Mouse (Mus musculus): ENCODE data around the gene Rab1a. TPM values are rescaled to one million over a fixed set of nuclear protein-coding genes. Genes with fewer than 3 reads are reported as not detected.

The Rab1a gene
- total and polyA plus RNA-seq, 2 experiments from 2014 or later, result 112 to 300 TPM

DNA sequence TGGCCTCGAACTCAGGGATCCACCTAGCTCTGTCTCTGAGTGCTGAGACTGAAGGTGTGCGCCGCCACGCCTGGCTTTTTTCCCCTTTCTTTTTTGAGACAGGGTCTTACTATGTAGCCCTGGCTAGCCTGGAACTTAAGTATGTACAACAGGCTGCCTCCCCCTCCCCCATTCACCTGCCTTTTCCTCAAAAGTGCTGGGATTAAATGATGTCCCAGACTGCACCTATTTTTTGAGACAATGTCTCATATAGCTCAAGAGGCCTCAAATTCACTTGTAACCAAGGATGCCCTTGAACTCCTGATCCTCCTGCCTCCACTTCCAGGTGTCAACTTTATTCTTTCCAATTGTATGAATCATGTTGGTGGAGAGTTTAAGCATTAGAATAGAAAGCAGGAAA, 24.7 kb downstream of the Rab1a start:
- H3K4me1 ChIP-seq (ENCODE audit: insufficient read depth, low read length), result no peaks in the 10 kb centered on the region
- DNase-seq (ENCODE audit: low spot score) (no peak), ATAC-seq (ENCODE audit: low FRiP score) (no peak)
- H3K4me2 ChIP-seq (ENCODE audit: low read depth, low read length, poor library complexity, severe bottlenecking), result no peak overlapping the region
- H3K27me3 ChIP-seq (ENCODE audit: insufficient read depth, low read length), result no peaks in the 10 kb centered on the region
- peaks cover 38% of the 10 kb centered on the region for H3K36me3 ChIP-seq (ENCODE audit: insufficient read depth, low read length)
- H3K4me3 ChIP-seq (ENCODE audit: low read depth, low read length), result no peak overlapping the region
- WGBS, result 97% methylated on average over 4 of the region's 4 CpGs
- no peak overlapping the region for H3K27ac ChIP-seq (ENCODE audit: low read depth, low read length)
- H3K9me3 ChIP-seq (ENCODE audit: low read length), result no peaks in the 10 kb centered on the region
- no peak for TF ChIP-seq CTCF (IDR thresholded peaks at IDR 0.05)
- no peak overlapping the region for H3K9ac ChIP-seq (replicated peaks; ENCODE audit: low read length, poor library complexity, severe bottlenecking)

DNA sequence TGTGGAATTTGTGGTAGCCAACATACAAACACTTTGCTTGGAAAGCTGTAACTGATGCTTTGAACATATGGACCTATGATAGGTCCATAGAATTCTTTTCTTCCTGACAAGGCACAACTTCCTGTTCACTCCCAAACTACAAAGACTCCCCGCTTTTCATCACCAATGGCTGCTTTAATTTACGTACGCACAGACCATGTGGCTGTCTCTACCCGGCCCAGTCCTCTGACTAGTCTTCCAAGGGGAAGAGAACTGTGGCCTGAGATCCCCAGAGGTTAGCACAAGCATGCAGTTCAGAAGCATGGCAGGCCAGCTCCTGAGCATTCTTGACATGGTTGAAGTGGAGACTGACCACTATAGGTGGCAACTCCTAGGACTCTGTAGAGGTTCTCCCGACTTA, 27.4 kb downstream of the Rab1a start:
- H3K9ac ChIP-seq (replicated peaks; ENCODE audit: low read length, poor library complexity, severe bottlenecking), result no peak overlapping the region
- H3K27ac ChIP-seq (ENCODE audit: low read depth, low read length), result no peak overlapping the region
- H3K4me1 ChIP-seq (ENCODE audit: insufficient read depth, low read length), result no peaks in the 10 kb centered on the region
- no peaks in the 10 kb centered on the region for H3K9me3 ChIP-seq (ENCODE audit: low read length)
- DNase-seq (ENCODE audit: low spot score), result no peak
- H3K36me3 ChIP-seq (ENCODE audit: insufficient read depth, low read length), result peaks cover 30% of the 10 kb centered on the region
- TF ChIP-seq CTCF (IDR thresholded peaks at IDR 0.05), result no peak
- no peak overlapping the region for H3K4me2 ChIP-seq (ENCODE audit: low read depth, low read length, poor library complexity, severe bottlenecking)
- no peaks in the 10 kb centered on the region for H3K27me3 ChIP-seq (ENCODE audit: insufficient read depth, low read length)
- H3K4me3 ChIP-seq (ENCODE audit: low read depth, low read length), result no peak overlapping the region
- ATAC-seq (ENCODE audit: low FRiP score), result no peak
- WGBS, result 92% methylated on average over 5 of the region's 5 CpGs

DNA sequence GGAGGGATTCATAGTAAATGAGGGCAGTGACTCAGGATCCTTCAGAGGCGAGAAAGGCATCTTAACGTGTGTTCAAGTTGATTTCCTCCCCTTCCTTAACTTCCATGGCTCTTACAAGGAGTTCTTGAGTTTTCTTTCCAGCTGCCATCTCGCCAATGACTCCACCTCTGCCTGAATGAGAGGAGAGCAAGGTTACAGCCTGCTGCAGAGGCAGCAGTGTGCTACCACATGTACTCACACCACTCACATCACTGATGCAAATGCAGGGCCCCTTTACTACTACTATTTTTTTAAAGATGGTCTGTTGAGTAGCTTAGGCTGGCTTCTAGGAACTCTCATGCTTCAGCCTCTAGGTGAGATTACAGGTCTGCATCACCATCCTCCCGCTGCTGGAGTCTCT, 28.1 kb downstream of the Rab1a start:
- whole genome bisulfite sequencing, result 88% methylated on average over 4 of the region's 4 CpGs
- Histone ChIP-seq H3K36me3 (ENCODE audit: insufficient read depth, low read length) (peaks cover 29% of the 10 kb centered on the region), H3K4me2 (ENCODE audit: low read depth, low read length, poor library complexity, severe bottlenecking) (no peak overlapping the region), H3K4me1 (ENCODE audit: insufficient read depth, low read length) (no peaks in the 10 kb centered on the region), H3K4me3 (ENCODE audit: low read depth, low read length) (no peak overlapping the region), H3K27ac (ENCODE audit: low read depth, low read length) (no peak overlapping the region), H3K9ac (replicated peaks; ENCODE audit: low read length, poor library complexity, severe bottlenecking) (no peak overlapping the region), H3K27me3 (ENCODE audit: insufficient read depth, low read length) (no peaks in the 10 kb centered on the region), H3K9me3 (ENCODE audit: low read length) (no peaks in the 10 kb centered on the region)
- DNase-seq (ENCODE audit: low spot score), result no peak
- no peak for TF ChIP-seq CTCF (IDR thresholded peaks at IDR 0.05)
- ATAC-seq (ENCODE audit: low FRiP score), result no peak

DNA sequence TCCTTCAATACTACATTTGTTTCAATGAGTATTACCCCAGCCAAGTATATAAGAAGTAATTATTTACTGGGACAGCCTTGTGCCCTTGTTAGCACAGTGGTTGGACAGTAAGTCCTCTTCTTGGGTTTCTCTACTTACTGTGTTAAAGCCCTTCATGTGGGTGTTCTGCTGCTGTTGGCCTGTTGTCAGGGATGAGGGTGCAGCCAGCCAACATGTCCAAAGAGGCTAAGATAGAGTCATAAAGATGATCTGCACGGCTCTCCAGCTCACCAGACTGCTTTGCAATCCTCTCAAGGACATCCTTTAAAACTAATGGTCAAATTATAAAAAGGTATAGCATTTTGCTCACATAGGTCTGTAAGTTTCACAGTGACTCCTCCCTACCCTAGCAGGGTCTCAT, 29.1 kb downstream of the Rab1a start:
- H3K4me3 ChIP-seq (ENCODE audit: low read depth, low read length), result no peak overlapping the region
- H3K9me3 ChIP-seq (ENCODE audit: low read length), result no peaks in the 10 kb centered on the region
- peaks cover 33% of the 10 kb centered on the region for H3K36me3 ChIP-seq (ENCODE audit: insufficient read depth, low read length)
- H3K27me3 ChIP-seq (ENCODE audit: insufficient read depth, low read length), result no peaks in the 10 kb centered on the region
- no peak overlapping the region for H3K27ac ChIP-seq (ENCODE audit: low read depth, low read length)
- H3K9ac ChIP-seq (replicated peaks; ENCODE audit: low read length, poor library complexity, severe bottlenecking), result no peak overlapping the region
- ATAC-seq (ENCODE audit: low FRiP score) (no peak), DNase-seq (ENCODE audit: low spot score) (no peak)
- H3K4me2 ChIP-seq (ENCODE audit: low read depth, low read length, poor library complexity, severe bottlenecking), result no peak overlapping the region
- WGBS, result 70% methylated on average over 1 of the region's 1 CpGs
- TF ChIP-seq CTCF (IDR thresholded peaks at IDR 0.05), result no peak
- no peaks in the 10 kb centered on the region for H3K4me1 ChIP-seq (ENCODE audit: insufficient read depth, low read length)

DNA sequence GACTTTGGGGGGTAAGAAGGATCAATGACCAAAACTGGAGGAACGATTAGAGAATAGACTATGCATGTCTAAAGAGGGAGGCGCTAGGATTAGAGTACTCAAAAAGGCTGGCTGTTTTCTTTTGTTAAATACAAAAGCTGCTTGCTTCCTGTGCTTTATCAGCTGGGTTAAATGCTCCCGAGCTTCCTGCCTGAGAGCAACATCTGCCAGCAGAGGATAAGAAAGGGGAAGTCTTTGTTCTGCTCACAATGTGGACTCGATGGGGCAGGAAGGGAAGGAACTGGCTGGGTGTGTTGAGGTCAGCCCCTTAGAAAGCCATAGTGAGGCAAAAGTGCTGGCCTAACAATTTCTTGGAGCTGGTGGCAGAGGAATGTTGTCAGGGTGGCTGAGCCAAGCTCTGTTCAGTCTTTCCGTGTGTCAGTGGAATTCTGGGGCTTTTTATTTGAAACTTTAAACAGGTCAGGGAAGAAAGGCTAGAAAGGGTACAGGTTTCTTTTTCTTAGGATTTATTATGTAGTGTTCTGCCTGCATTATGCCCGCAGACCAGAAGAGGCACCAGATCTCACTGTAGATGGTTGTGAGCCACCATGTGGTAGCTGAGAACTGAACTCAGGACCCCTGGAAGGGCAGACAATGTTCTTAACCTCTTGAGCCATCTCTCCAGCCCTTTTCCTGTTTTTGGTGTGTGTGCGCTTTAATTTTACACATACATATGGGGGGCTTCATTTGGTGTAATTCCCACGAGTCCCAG, 30.1 kb downstream of the Rab1a start:
- H3K4me2 ChIP-seq (ENCODE audit: low read depth, low read length, poor library complexity, severe bottlenecking), result no peak overlapping the region

DNA sequence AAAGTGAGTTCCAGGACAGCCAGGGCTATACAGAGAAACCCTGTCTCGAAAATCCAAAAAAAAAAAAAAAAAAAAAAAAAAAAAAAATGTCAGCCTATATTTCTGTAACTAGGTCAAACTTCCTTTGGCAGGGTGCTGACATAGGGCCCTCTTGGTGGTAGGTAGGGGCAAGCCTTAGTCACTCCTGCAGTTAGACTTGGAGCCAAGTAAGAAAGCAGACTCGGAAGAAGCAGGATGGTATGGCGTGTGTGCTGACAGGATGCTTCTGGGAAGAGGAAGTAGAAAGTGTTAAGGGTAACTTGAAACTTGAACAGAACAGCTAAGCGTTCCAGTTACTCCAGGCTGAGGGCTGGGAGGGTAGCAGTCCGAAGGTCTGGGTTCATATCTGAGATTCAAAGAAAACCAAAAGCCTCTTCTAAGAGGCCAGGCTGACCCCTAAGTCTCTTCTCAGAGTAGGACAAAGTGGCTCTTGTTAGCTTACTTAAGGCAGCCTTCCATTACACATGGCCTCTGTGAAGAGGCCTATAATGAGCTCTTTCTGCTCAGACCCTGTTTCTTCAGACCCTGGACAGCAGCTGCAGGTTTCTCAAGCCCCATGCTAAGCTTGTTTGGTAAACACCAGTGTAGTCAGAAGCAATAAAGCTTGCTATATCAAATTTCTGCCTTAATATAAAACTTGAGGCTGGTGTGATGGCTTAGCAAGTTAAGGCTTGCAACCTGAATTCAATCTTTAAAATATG, 31.0 kb downstream of the Rab1a start:
- ATAC-seq (ENCODE audit: low FRiP score) (no peak), DNase-seq (ENCODE audit: low spot score) (peak; percentile 14)
- Histone ChIP-seq H3K9me3 (ENCODE audit: low read length) (no peaks in the 10 kb centered on the region), H3K36me3 (ENCODE audit: insufficient read depth, low read length) (peaks cover 37% of the 10 kb centered on the region), H3K4me3 (ENCODE audit: low read depth, low read length) (no peak overlapping the region), H3K27me3 (ENCODE audit: insufficient read depth, low read length) (no peaks in the 10 kb centered on the region), H3K4me2 (ENCODE audit: low read depth, low read length, poor library complexity, severe bottlenecking) (no peak overlapping the region), H3K9ac (replicated peaks; ENCODE audit: low read length, poor library complexity, severe bottlenecking) (no peak overlapping the region), H3K27ac (ENCODE audit: low read depth, low read length) (no peak overlapping the region), H3K4me1 (ENCODE audit: insufficient read depth, low read length) (no peaks in the 10 kb centered on the region)
- 93% methylated on average over 4 of the region's 5 CpGs for WGBS
- TF ChIP-seq CTCF (IDR thresholded peaks at IDR 0.05), result no peak

More for the DNA sequence above, 30.1 kb downstream of the Rab1a start:
- Histone ChIP-seq H3K36me3 (ENCODE audit: insufficient read depth, low read length) (peaks cover 33% of the 10 kb centered on the region), H3K4me1 (ENCODE audit: insufficient read depth, low read length) (no peaks in the 10 kb centered on the region), H3K9ac (replicated peaks; ENCODE audit: low read length, poor library complexity, severe bottlenecking) (no peak overlapping the region), H3K4me3 (ENCODE audit: low read depth, low read length) (no peak overlapping the region), H3K9me3 (ENCODE audit: low read length) (no peaks in the 10 kb centered on the region), H3K27ac (ENCODE audit: low read depth, low read length) (peak overlapping the region; percentile 1; the same call in 1 of the 2 replicates), H3K27me3 (ENCODE audit: insufficient read depth, low read length) (no peaks in the 10 kb centered on the region)
- WGBS, result 33% methylated on average over 8 of the region's 8 CpGs
- ATAC-seq (ENCODE audit: low FRiP score) (no peak; the same call in 1 of the 2 replicates), DNase-seq (ENCODE audit: low spot score) (peak; percentile 19)
- peak; percentile 45 for TF ChIP-seq CTCF (IDR thresholded peaks at IDR 0.05)

Data from midbrain, postnatal 0 days (tissue).